Mouse (Mus musculus) testis, adult 2 months (tissue): ENCODE measurements around the gene Hs3st5. TPM values are rescaled to one million over a fixed set of nuclear protein-coding genes. Genes with fewer than 3 reads are reported as not detected.

Experiments
- H3K27ac ChIP-seq: fragments of 200-500 bp; 2 replicates; pipeline ENCODE4 v1.5.1; 2012; ENCODE audit warnings: low read depth, low read length; ENCODE audit not compliant: control insufficient read depth, insufficient read depth
- H3K27me3 ChIP-seq: fragments of 200-500 bp; 2 replicates; pipeline ENCODE4 v1.6.1; 2012; ENCODE audit warnings: mild to moderate bottlenecking, low read length, moderate library complexity; ENCODE audit not compliant: control insufficient read depth, insufficient read depth
- H3K36me3 ChIP-seq: fragments of 200-500 bp; 2 replicates; pipeline ENCODE4 v1.6.1; 2012; ENCODE audit warnings: mild to moderate bottlenecking, low read length; ENCODE audit not compliant: control insufficient read depth, insufficient read depth
- H3K4me1 ChIP-seq: fragments of 200-500 bp; 2 replicates; pipeline ENCODE4 v1.6.1; 2012; ENCODE audit warnings: low read length; ENCODE audit not compliant: control insufficient read depth, insufficient read depth
- H3K4me3 ChIP-seq: fragments of 200-500 bp; 2 replicates; pipeline ENCODE4 v1.5.1; 2012; ENCODE audit warnings: low read depth, mild to moderate bottlenecking, low read length, moderate library complexity, mixed read lengths; ENCODE audit not compliant: control insufficient read depth
- CTCF ChIP-seq: fragments of 200-500 bp; IDR thresholded peaks from 2 replicates; pipeline ENCODE4 v1.5.1; 2012; ENCODE audit warnings: low read depth, mild to moderate bottlenecking, inconsistent platforms, low read length, moderate library complexity; ENCODE audit not compliant: control insufficient read depth, insufficient read depth, insufficient replicate concordance
- POLR2A ChIP-seq: fragments of 200-500 bp; IDR thresholded peaks from 2 replicates; pipeline ENCODE4 v1.6.1; 2012; ENCODE audit warnings: low read depth, mild to moderate bottlenecking, inconsistent platforms, low read length, moderate library complexity; ENCODE audit not compliant: control insufficient read depth
- polyA plus RNA-seq: library from polyadenylated mRNA; depleted of rRNA; stranded (reverse); fragments of >200 nt; gene quantifications from 2 replicates; pipeline ENCODE4 v1.2.3, GENCODE M21; 2012

Hs3st5 gene
- polyA plus RNA-seq, 1 experiment: not detected

GRCm38 (mm10) chr10:36650653-36651052 lies 144.0 kb downstream of the Hs3st5 start:
- H3K36me3 ChIP-seq: no peaks in the 10 kb centered on the region
- H3K27me3 ChIP-seq: no peaks in the 10 kb centered on the region
- no peaks in the 10 kb centered on the region for H3K4me1 ChIP-seq
- TF ChIP-seq CTCF (no peak), POLR2A (no peak)
- no peak overlapping the region for H3K27ac ChIP-seq
- H3K4me3 ChIP-seq: no peak overlapping the region

- no peaks in the 10 kb centered on the region for H3K4me1 ChIP-seq
- no peak for TF ChIP-seq CTCF
- no peak for TF ChIP-seq POLR2A
- no peak overlapping the region for H3K27ac ChIP-seq
- no peak overlapping the region for H3K4me3 ChIP-seq
- H3K36me3 ChIP-seq: no peaks in the 10 kb centered on the region
- no peaks in the 10 kb centered on the region for H3K27me3 ChIP-seq
Observed at GRCm38 (mm10) chr10:36713974-36714373, 207.4 kb downstream of the Hs3st5 start.

GRCm38 (mm10) chr10:36726239-36726638 lies 219.6 kb downstream of the Hs3st5 start:
- no peak for TF ChIP-seq CTCF
- no peak for TF ChIP-seq POLR2A
- Histone ChIP-seq H3K36me3 (no peaks in the 10 kb centered on the region), H3K27ac (no peak overlapping the region), H3K27me3 (no peaks in the 10 kb centered on the region), H3K4me3 (no peak overlapping the region), H3K4me1 (no peaks in the 10 kb centered on the region)

- TF ChIP-seq POLR2A (no peak), CTCF (no peak)
- H3K27me3 ChIP-seq: no peaks in the 10 kb centered on the region
- no peak overlapping the region for H3K4me3 ChIP-seq
- no peaks in the 10 kb centered on the region for H3K36me3 ChIP-seq
- H3K4me1 ChIP-seq: no peaks in the 10 kb centered on the region
- H3K27ac ChIP-seq: no peak overlapping the region
Observed at GRCm38 (mm10) chr10:36729361-36730098, 222.9 kb downstream of the Hs3st5 start.

GRCm38 (mm10) chr10:36739375-36739774 lies 232.8 kb downstream of the Hs3st5 start:
- H3K36me3 ChIP-seq: no peaks in the 10 kb centered on the region
- no peak overlapping the region for H3K27ac ChIP-seq
- TF ChIP-seq POLR2A: no peak
- H3K4me1 ChIP-seq: no peaks in the 10 kb centered on the region
- no peak overlapping the region for H3K4me3 ChIP-seq
- no peaks in the 10 kb centered on the region for H3K27me3 ChIP-seq

- H3K27me3 ChIP-seq: no peaks in the 10 kb centered on the region
- TF ChIP-seq POLR2A: no peak
- no peak for TF ChIP-seq CTCF
- H3K4me1 ChIP-seq: no peaks in the 10 kb centered on the region
- H3K4me3 ChIP-seq: peak overlapping the region; percentile 10; the same call in 1 of the 2 replicates
- H3K27ac ChIP-seq: no peak overlapping the region
- no peaks in the 10 kb centered on the region for H3K36me3 ChIP-seq
Observed at GRCm38 (mm10) chr10:36750021-36750420, 243.4 kb downstream of the Hs3st5 start.

GRCm38 (mm10) chr10:36754471-36754870 lies 247.9 kb downstream of the Hs3st5 start:
- TF ChIP-seq CTCF (no peak), POLR2A (no peak)
- H3K4me3 ChIP-seq: no peak overlapping the region

More at GRCm38 (mm10) chr10:36754471-36754870, 247.9 kb downstream of the Hs3st5 start:
- Histone ChIP-seq H3K27me3 (no peaks in the 10 kb centered on the region), H3K4me1 (no peaks in the 10 kb centered on the region), H3K36me3 (no peaks in the 10 kb centered on the region), H3K27ac (no peak overlapping the region)
